Mouse (Mus musculus) heart, postnatal 10 days (tissue): ENCODE data around the gene Mast4. TPM values are rescaled to one million over a fixed set of nuclear protein-coding genes. Genes with fewer than 3 reads are reported as not detected.

Experiments
- DNase-seq, 2 experiments: peaks; one replicate each; pipeline ENCODE4 v3.0.0; 2021
- intact Hi-C: fragments of 180-260 bp; cut with DNase I; formaldehyde crosslinking; loops from one replicate; pipeline ENCODE4 v1.15.1; 2025
- total RNA-seq, 2 experiments: library from RNA; stranded (reverse); gene quantifications; 2 replicates each; pipeline ENCODE4 v1.2.3; 2021

Mast4 gene
- total RNA-seq, 2 experiments from 2014 or later = 62.8 to 65.1 TPM

DNA sequence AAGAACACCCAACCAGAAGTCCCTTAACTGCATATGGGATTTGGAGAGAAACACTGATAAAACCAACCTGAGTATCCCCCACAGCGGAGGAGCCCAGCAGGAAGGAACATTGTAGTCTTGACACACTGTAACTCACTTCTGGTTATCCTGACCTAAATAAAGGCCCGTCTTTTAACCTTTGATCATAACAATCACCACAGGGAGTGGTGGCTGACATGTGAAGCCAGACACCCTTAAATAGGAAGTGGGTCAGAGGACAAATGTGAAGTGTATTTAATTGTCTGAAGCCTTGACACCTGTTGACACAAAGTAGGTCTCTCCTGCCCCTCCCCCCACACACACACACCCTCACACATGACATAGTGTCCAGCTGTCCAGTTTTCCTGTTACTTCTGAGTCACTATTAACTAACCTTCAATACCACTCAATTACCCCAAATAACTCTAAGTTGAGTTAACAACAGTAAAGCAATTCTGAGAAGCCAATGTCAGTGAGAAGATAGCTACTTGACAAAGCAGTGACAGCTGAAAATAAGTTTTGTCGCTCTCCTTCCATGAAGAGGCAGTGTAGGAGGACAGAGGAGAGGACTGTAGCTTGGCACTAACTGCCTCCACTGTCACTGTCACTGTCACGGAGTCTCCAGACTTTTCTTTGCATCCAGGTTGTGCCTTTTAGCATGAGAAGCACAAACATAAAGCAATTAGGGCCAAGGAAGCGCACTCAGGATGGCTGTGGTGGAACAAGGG, 87.2 kb downstream of the Mast4 start:
- intact Hi-C loops = no loop called here

GRCm38 (mm10) chr13:103245431-103245830, 88.9 kb downstream of the Mast4 start:
- DNase-seq = no peak
- intact Hi-C loops = no loop called here

More for the DNA sequence above, 87.2 kb downstream of the Mast4 start:
- no peak for DNase-seq

GRCm38 (mm10) chr13:103244053-103244452, 90.2 kb downstream of the Mast4 start:
- no peak for DNase-seq
- intact Hi-C loops = no loop called here

DNA sequence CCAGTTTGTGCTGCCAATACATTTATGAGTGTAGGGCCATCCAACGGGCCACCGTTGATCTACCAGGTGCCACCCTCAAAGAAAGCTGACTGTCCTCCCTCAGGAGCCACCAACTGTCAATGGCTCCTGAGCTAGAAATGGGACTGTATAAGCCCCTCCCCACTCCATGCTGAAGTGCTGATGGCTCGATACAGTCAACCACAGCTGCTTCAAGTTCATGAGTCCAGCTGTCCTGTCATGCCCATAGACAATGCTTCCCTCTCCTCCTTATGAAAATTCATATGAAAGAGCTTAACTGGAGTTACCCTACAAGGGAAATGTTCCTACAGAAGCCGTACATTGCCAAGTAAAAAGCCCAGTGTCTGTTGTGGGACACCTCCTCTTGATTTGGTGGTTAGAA, 93.2 kb downstream of the Mast4 start:
- no peak for DNase-seq
- intact Hi-C loops = no loop called here

- intact Hi-C loops = no loop called here
Measured at GRCm38 (mm10) chr13:103239654-103240053, 94.6 kb downstream of the Mast4 start.

DNA sequence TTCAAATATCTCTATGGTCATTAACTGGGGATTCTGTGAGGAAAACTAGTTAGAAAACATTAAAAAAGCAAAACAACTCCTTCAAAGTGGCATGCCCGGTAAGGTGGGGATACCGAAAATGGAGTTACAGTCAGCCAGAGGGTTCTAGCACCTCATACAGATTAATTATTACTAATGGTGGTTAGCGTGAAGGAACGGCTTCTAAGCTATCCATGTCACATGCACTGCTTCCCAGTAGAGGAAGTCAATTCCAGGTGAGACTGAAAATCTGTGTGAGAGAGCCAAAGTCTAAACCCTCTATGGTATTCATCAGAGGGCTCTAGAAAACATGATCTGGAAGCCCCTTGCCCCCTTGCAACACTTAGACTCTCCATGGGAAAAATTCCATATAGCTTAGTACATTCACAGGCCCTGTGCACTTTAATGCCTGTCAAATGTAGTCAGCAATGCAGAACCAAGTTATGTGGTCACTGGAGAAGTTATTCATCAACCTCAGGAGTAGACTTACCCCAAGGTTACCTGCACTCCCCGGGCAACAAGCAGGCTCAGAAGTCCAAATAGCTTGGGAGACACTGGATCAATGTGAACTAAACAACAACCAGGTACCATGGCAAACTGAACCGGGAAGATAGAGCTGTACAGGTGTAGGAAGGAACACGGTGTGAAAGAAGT, 96.1 kb downstream of the Mast4 start:
- intact Hi-C loops = no loop called here
- no peak for DNase-seq

More at GRCm38 (mm10) chr13:103239654-103240053, 94.6 kb downstream of the Mast4 start:
- no peak for DNase-seq

GRCm38 (mm10) chr13:103232171-103232570, 102.1 kb downstream of the Mast4 start:
- intact Hi-C loops = no loop called here
- no peak for DNase-seq

DNA sequence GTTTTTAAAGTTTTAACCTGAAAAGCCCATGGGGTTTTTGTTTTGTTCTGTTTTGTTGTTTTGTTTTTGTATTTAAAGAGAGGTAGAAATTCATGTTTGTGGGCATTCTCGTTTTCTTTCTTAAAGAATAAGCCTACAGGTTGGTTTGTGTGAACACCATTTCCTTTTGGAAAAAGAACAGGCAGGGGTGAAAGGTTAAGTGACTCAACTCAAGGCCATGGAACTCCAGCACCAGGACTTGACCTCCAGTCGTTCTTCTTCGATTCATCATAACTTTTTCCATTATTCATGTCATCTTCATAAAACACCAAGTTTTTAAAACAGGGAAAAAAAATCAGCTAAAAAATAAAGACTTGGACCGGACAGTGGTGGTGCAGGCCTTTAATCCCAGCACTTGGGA, 105.2 kb downstream of the Mast4 start:
- no peak for DNase-seq
- intact Hi-C loops = no loop called here

DNA sequence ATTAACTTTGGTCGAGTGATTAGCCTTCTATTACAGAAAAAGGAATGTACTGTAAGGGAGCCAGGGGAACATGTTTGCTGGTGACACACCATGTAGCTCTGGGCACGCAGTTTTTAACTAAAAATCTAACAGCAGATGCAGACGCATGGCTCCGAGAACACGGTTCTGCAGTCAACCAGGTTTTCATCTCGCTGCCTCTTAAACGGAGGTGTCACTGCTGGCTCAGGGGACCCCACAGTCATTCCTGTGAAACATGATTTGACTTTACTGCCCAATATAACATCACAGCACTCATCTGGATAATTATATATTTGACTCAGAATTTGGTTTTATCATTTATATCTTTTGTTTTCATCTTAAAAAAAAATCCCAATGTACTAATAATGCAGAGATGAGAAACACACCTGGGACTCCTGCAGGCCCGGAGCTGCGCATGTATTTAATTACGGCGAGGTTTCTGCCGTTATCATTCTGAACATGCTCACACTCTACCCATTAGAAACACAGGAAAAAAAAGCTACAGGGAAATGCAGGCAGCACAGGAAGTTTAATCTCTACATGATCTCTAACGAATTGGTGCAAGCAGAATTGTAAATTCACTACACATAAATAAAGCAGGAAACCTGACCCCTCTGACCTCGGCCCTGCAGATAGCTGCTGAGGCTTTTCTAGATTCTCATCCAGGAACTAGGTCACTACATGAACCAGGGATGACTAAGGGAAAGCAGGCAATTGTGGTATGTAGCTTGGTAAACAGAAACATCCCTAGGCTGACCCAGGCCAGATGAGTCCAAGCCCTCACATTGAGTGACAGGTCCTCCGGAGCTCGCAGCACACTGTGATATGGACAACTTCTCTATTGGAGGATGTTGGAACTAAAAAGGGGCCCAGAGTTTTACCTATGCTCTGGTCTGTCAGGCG, 108.1 kb downstream of the Mast4 start:
- intact Hi-C loops = no loop called here
- DNase-seq = peak in 1 of 2 experiments; percentile 20

DNA sequence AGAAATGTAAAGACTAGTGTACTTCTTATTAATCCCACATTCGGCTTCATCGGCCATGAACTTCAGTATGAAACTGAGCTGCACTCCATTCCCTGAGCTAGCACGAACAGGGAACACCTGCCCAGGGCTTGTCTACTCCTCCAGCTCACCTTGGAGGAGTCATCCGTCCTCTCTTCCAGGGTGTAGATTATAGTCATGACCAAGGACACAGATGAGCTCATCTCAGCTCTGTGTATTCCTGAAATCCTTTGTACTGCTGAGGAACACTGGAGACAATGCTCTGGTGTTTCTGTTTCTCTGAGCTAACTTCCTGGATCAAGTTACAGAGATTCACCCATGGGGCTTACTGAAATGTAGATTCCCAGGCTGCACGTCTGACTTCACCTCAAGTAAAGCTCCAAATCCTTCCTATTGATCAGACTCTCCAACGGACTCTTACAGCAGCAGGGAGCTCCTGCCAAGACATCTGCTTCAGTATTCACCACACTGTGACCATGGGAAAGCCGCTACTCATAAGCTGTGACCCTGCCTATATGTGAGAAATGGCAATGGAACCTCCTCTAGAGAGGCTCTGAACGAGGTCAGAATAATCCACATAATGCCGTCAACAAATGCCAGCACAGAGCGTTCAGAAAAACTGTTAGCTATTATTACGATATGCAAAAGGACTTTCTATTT, 108.9 kb downstream of the Mast4 start:
- no peak for DNase-seq
- intact Hi-C loops = no loop called here

- intact Hi-C loops = no loop called here
- DNase-seq = peak in 1 of 2 experiments; percentile 14
Measured at GRCm38 (mm10) chr13:103220479-103221064, 113.7 kb downstream of the Mast4 start.

GRCm38 (mm10) chr13:103219999-103220398, 114.3 kb downstream of the Mast4 start:
- DNase-seq = peak; percentile 69 to 70
- intact Hi-C loops = no loop called here

GRCm38 (mm10) chr13:103217486-103217885, 116.8 kb downstream of the Mast4 start:
- intact Hi-C loops = no loop called here
- no peak for DNase-seq

- intact Hi-C loops = loop anchor here (5.0 kb wide), 1 partner anchor 118 kb away; the partner anchor contains the start of gene Mast4
- DNase-seq = no peak
Measured at GRCm38 (mm10) chr13:103214506-103214905, 119.8 kb downstream of the Mast4 start.

GRCm38 (mm10) chr13:103211953-103212352, 122.3 kb downstream of the Mast4 start:
- intact Hi-C loops = loop anchor here (5.0 kb wide), 1 partner anchor 120 kb away; the partner anchor contains the start of gene Mast4
- peak; percentile 46 to 55 for DNase-seq

DNA sequence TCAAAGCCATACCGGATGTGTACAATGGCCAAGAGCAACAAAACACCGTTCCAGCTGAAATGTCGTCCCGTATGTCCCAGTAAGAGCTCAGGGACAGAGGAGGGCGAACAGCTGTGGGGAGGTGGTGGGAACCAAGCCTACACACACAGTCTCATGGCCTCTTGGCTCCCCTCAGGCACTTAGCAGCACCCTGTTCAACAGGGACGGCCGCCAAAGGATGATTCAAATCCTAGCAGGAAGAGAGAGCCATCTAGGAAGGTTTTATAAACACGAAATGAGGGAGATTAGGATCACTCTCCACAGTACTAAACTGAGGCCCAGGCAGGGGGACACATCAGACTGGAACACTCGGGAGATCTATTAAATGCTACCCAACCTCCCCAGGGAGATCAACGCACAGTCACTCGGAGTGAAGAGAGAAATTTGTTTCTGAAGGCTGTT, 122.8 kb downstream of the Mast4 start:
- peak; percentile 81 to 87 for DNase-seq
- intact Hi-C loops = loop anchor here (5.0 kb wide), 1 partner anchor 121 kb away; the partner anchor contains the start of gene Mast4

DNA sequence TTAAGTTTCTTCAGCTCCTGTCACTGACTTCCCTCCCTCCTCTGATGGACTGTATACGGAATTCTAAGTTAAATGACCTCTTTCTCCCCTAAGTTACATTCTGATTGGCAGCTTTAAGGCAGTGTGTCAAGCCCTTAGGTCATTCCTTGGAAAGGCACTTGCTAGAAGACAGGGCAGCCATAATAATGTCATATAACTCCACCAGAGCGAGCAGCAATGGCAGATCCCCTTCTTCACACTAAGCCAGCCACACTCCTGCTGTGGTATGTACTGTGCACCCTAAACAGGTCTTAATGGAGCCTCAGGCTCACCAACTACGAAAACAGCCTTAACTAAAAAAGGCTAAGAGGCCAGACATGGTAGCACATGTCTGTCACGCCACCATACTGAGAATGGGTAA, 123.6 kb downstream of the Mast4 start:
- DNase-seq = peak in 1 of 2 experiments; percentile 19
- intact Hi-C loops = loop anchor here (5.0 kb wide), 1 partner anchor 122 kb away; the partner anchor contains the start of gene Mast4

DNA sequence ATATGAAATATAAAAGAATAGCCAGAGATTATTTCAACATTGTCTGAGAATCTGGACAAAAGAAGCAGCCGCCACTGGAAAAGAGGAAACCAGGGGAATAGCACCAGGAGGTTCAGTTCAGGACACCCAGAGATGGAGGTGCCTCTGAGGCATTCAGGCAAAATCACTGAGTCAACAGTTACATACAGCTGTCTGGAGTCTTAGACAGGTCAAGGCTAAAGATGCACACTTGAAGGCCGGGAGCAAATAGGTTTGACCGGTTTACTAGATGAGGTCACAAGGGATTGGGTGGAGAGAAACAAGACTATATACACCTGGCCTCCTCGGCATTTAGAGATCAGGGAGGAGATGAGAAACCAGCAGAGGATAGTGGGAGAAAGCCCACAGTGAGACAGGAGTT, 127.1 kb downstream of the Mast4 start:
- DNase-seq = no peak
- intact Hi-C loops = no loop called here

DNA sequence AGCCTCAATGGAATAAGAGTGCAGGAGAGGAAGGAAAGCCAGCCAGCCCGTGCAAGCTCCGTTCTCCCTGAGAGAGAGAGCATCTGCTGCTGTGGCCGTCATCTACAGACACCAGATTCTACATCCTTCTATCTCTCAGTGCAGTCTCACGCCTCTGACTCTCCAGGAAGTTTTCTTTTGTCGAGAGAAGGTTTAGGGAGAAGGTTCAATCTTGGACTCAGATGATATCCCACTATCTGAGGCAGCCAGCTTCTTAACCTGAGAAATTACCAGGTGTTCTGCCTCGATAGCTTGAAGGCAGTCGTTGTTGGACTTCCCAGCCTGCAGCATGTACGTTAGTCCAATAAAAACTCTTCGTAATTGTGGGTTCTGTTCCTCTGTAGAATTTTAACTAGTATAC, 127.7 kb downstream of the Mast4 start:
- intact Hi-C loops = no loop called here
- DNase-seq = no peak

DNA sequence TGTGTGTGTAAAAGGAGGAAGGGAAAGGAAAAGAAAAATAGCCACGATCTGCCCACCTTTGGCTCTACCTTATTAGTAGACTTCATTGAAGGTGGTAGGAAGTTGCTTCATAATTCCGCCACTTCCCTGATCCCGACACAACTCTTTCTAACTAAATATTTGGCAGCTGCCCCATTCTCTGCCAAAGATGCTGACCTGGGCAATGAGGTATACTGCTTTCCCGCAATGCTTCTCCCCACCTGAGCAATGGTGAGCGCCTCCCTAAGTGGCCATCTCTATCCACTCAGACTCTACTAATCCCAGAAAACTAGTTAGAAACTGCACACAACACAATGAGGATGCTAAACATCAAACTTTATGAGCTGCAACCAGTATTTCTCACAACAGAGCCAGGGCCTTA, 129.1 kb downstream of the Mast4 start:
- intact Hi-C loops = no loop called here
- DNase-seq = no peak
